In genomic region chr19:5511074-5511632, GRCm38 (mm10) we compare ENCODE assay signal across 8 mouse cellular contexts. TPM values are rescaled to one million over a fixed set of nuclear protein-coding genes. Genes with fewer than 3 reads are reported as not detected.
A peak's percentile ranks its signal among the peaks of the same experiment; 100 is the strongest.
DNase-seq lines count a peak whose midpoint lies in the region; ATAC-seq and TF ChIP-seq lines count a peak whose summit lies in the region.

No protein-coding gene starts in this region.

- peaks cover 2% of the 10 kb centered on the region; the same call in 1 of the 2 replicates for H3K36me3 ChIP-seq in heart, embryonic 12.5 days
- peaks cover 0 to 8% of the 10 kb centered on the region in 2 experiments; a peak in 2 of 4 replicates for H3K36me3 ChIP-seq in MEL (ENCODE audit: control insufficient read depth in 1 of 2, insufficient read depth in 2 of 2, low read length in 2 of 2)
- no peaks in the 10 kb centered on the region for H3K36me3 ChIP-seq in heart, postnatal 0 days (replicated peaks; ENCODE audit: control insufficient read depth, insufficient read depth, low read length)
- H3K36me3 ChIP-seq in midbrain, embryonic 10.5 days: no peaks in the 10 kb centered on the region

- no peak for ATAC-seq in heart, embryonic 12.5 days (ENCODE audit: insufficient number of reproducible peaks, low FRiP score)
- no peak for ATAC-seq in heart, postnatal 0 days (ENCODE audit: insufficient read depth, low read depth)

- 50% methylated on average over 15 of the region's 15 CpGs for WGBS in heart, embryonic 12.5 days
- WGBS in heart, postnatal 0 days: 43% methylated on average over 15 of the region's 15 CpGs
- 46% methylated on average over 15 of the region's 15 CpGs for WGBS in midbrain, embryonic 10.5 days

- no peak for DNase-seq in heart, adult 18-20 months
- DNase-seq in MEL (ENCODE audit: low read depth, low spot score): peak; percentile 74
- peak; percentile 28 for DNase-seq in heart, postnatal 0 days (ENCODE audit: low spot score)
- no peak for DNase-seq in midbrain, embryonic 10.5 days (ENCODE audit: low spot score)
- no peak for DNase-seq in gastrocnemius, postnatal 36 days
- DNase-seq in urinary bladder, postnatal 14 days (ENCODE audit: low spot score): no peak
- no peak for DNase-seq in left cerebral cortex, postnatal 36 days (ENCODE audit: low spot score in 2 of 2)

- H3K9ac ChIP-seq in heart, embryonic 12.5 days: peak overlapping the region; percentile 72
- peak overlapping the region; percentile 89 for H3K9ac ChIP-seq in MEL (ENCODE audit: control insufficient read depth, low read depth, low read length, poor library complexity, severe bottlenecking)
- H3K9ac ChIP-seq in heart, postnatal 0 days (replicated peaks; ENCODE audit: low read depth, low read length): peak overlapping the region; percentile 62

- TF ChIP-seq CTCF in MEL (IDR thresholded peaks at IDR 0.05 in 2 of 3, conservative IDR thresholded peaks at IDR 0.05 in 1 of 3; ENCODE audit: control insufficient read depth in 1 of 3, insufficient read depth in 1 of 3, low read depth in 2 of 3, low read length in 3 of 3, poor library complexity in 1 of 3, severe bottlenecking in 1 of 3): no peak
- TF ChIP-seq CTCF in heart, postnatal 0 days (IDR thresholded peaks at IDR 0.05; ENCODE audit: low read depth): no peak

- H3K4me3 ChIP-seq in heart, embryonic 12.5 days: peak overlapping the region; percentile 54
- H3K4me3 ChIP-seq in MEL (ENCODE audit: control insufficient read depth in 1 of 2, insufficient read depth in 1 of 2, low read depth in 2 of 2, low read length in 2 of 2): peak overlapping the region; percentile 77 to 88
- H3K4me3 ChIP-seq in heart, postnatal 0 days (ENCODE audit: low read depth, low read length): peak overlapping the region; percentile 55
- peak overlapping the region; percentile 60 for H3K4me3 ChIP-seq in midbrain, embryonic 10.5 days

- H3K27ac ChIP-seq in heart, embryonic 12.5 days (ENCODE audit: poor library complexity, severe bottlenecking): no peak overlapping the region
- H3K27ac ChIP-seq in MEL (ENCODE audit: control insufficient read depth, low read depth, low read length): peak overlapping the region; percentile 98
- peak overlapping the region; percentile 59 for H3K27ac ChIP-seq in heart, postnatal 0 days (ENCODE audit: low read depth)
- peak overlapping the region; percentile 87 for H3K27ac ChIP-seq in midbrain, embryonic 10.5 days (replicated peaks)

- no peaks in the 10 kb centered on the region for H3K27me3 ChIP-seq in heart, embryonic 12.5 days (replicated peaks)
- no peaks in the 10 kb centered on the region for H3K27me3 ChIP-seq in MEL (ENCODE audit: control insufficient read depth in 1 of 2, insufficient read depth in 2 of 2, low read length in 2 of 2)
- H3K27me3 ChIP-seq in heart, postnatal 0 days (ENCODE audit: control insufficient read depth, insufficient read depth, low read length): no peaks in the 10 kb centered on the region
- H3K27me3 ChIP-seq in midbrain, embryonic 10.5 days (ENCODE audit: low read depth, poor library complexity, severe bottlenecking): peaks cover 7% of the 10 kb centered on the region; the same call in 1 of the 2 replicates

- H3K4me1 ChIP-seq in heart, embryonic 12.5 days (replicated peaks): peaks cover 29% of the 10 kb centered on the region
- H3K4me1 ChIP-seq in MEL (ENCODE audit: control insufficient read depth in 1 of 2, insufficient read depth in 2 of 2, low read length in 2 of 2): peaks cover 2 to 8% of the 10 kb centered on the region in 2 experiments; a peak in 3 of 4 replicates
- peaks cover 30% of the 10 kb centered on the region for H3K4me1 ChIP-seq in heart, postnatal 0 days (ENCODE audit: control insufficient read depth, insufficient read depth)
- peaks cover 26% of the 10 kb centered on the region for H3K4me1 ChIP-seq in midbrain, embryonic 10.5 days

- H3K9me3 ChIP-seq in heart, embryonic 12.5 days (replicated peaks): 0 out of 2 replicates have a peak, but pooled peaks cover 2% of the 10 kb centered on the region
- H3K9me3 ChIP-seq in MEL (replicated peaks; ENCODE audit: insufficient read depth, low read length): no peaks in the 10 kb centered on the region
- no peaks in the 10 kb centered on the region for H3K9me3 ChIP-seq in heart, postnatal 0 days (replicated peaks; ENCODE audit: control insufficient read depth, low read length)
- H3K9me3 ChIP-seq in midbrain, embryonic 10.5 days (replicated peaks): peaks cover 11% of the 10 kb centered on the region; the same call in 1 of the 2 replicates

- TF ChIP-seq RAD21 in MEL (IDR thresholded peaks at IDR 0.05; ENCODE audit: low read depth, low read length): no peak

- TF ChIP-seq EP300 in MEL (IDR thresholded peaks at IDR 0.05; ENCODE audit: low read depth in 1 of 2, low read length in 2 of 2): no peak
- no peak for TF ChIP-seq EP300 in heart, postnatal 0 days (IDR thresholded peaks at IDR 0.05; ENCODE audit: low read depth)

- 0 out of 4 replicates have a peak, but pooled peaks of 1 of the 2 experiments have one; percentile 7 for TF ChIP-seq POLR2A in MEL (IDR thresholded peaks at IDR 0.05; ENCODE audit: control insufficient read depth in 1 of 2, insufficient read depth in 1 of 2, low read depth in 1 of 2, low read length in 2 of 2, poor library complexity in 1 of 2)

- H3K79me2 ChIP-seq in MEL (ENCODE audit: control insufficient read depth, insufficient read depth, low read length, poor library complexity): peaks cover 17% of the 10 kb centered on the region

- intact Hi-C loops in gastrocnemius, postnatal 36 days (cut with DNase I): no loop called here
- intact Hi-C loops in left cerebral cortex, postnatal 36 days (cut with DNase I): loop anchor here (2.0 kb wide), 1 partner anchor 20 kb away; the partner anchor contains the start of gene Cfl1

- peak overlapping the region; percentile 74 for H3K4me2 ChIP-seq in heart, embryonic 12.5 days
- peak overlapping the region; percentile 92 for H3K4me2 ChIP-seq in heart, postnatal 0 days (ENCODE audit: low read depth, low read length)

RNA-seq across cellular contexts. Expression of gene Snx32, which starts 0.8 kb away (rescaled TPM):
- 16.3 and 16.9 TPM in 2 replicates for polyA plus RNA-seq in heart, embryonic 12.5 days (2016; fragmentation: Nextera tagmentation; extraction: Ambion mirVana)
- total RNA-seq in heart, adult 18-20 months (2021): 1 to 10 TPM; 4.2 to 4.3 TPM
- 1.3 and 1.8 TPM in 2 replicates for total RNA-seq in MEL (2012; rRNA removed)
- polyA plus RNA-seq in MEL (2012; ENCODE audit: insufficient read depth in 1 of 2, insufficient read length in 2 of 2, low read depth in 1 of 2, low replicate concordance in 2 of 2, missing spikeins in 1 of 2): 1 to 10 TPM in 1 of 2 experiments, not detected in 1; 2.6 TPM
- 8.6 and 22.6 TPM in 2 replicates for total RNA-seq in heart, postnatal 0 days (2014; rRNA removed; ENCODE audit: low replicate concordance)
- polyA plus RNA-seq in heart, postnatal 0 days (2015; fragmentation: Nextera tagmentation; extraction: Ambion mirVana): 9.1 and 9.3 TPM in 2 replicates
- 9.6 and 15.3 TPM in 2 replicates for polyA plus RNA-seq in midbrain, embryonic 10.5 days (2016; fragmentation: Nextera tagmentation; extraction: Ambion mirVana)
- total RNA-seq in gastrocnemius, postnatal 36 days (2021): 1 to 10 TPM; 5.2 to 7.8 TPM
- total RNA-seq in left cerebral cortex, postnatal 36 days (2021): 10 to 100 TPM; 77.2 to 89.0 TPM

RNA-seq across cellular contexts. Expression of gene 1700020D05Rik, which starts 7.6 kb away (rescaled TPM):
- polyA plus RNA-seq in heart, embryonic 12.5 days (2016; fragmentation: Nextera tagmentation; extraction: Ambion mirVana): 0.23 and 0.24 TPM in 2 replicates
- total RNA-seq in heart, adult 18-20 months (2021): under 1 TPM; 0.35 to 0.57 TPM
- total RNA-seq in MEL (2012; rRNA removed): 0.19 and 0.23 TPM in 2 replicates
- polyA plus RNA-seq in MEL (2012; ENCODE audit: insufficient read depth in 1 of 2, insufficient read length in 2 of 2, low read depth in 1 of 2, low replicate concordance in 2 of 2, missing spikeins in 1 of 2): under 1 TPM in 1 of 2 experiments, not detected in 1; 0.78 TPM
- not detected in 2 replicates for total RNA-seq in heart, postnatal 0 days (2014; rRNA removed; ENCODE audit: low replicate concordance)
- not detected in 2 replicates for polyA plus RNA-seq in heart, postnatal 0 days (2015; fragmentation: Nextera tagmentation; extraction: Ambion mirVana)
- polyA plus RNA-seq in midbrain, embryonic 10.5 days (2016; fragmentation: Nextera tagmentation; extraction: Ambion mirVana): not detected in 2 replicates
- under 1 TPM; 0.33 to 0.59 TPM for total RNA-seq in gastrocnemius, postnatal 36 days (2021)
- total RNA-seq in left cerebral cortex, postnatal 36 days (2021): 10 to 100 TPM in 1 of 2 experiments, 1 to 10 TPM in 1; 2.7 to 11.0 TPM

RNA-seq across cellular contexts. Expression of gene Cfl1, which starts 20.9 kb away (rescaled TPM):
- polyA plus RNA-seq in heart, embryonic 12.5 days (2016; fragmentation: Nextera tagmentation; extraction: Ambion mirVana): 1,913 and 1,997 TPM in 2 replicates
- total RNA-seq in heart, adult 18-20 months (2021): 100 to 1,000 TPM; 184 to 211 TPM
- 880 and 979 TPM in 2 replicates for total RNA-seq in MEL (2012; rRNA removed)
- 1,000 to 10,000 TPM in 1 of 2 experiments, not detected in 1; 2,037 TPM for polyA plus RNA-seq in MEL (2012; ENCODE audit: insufficient read depth in 1 of 2, insufficient read length in 2 of 2, low read depth in 1 of 2, low replicate concordance in 2 of 2, missing spikeins in 1 of 2)
- 448 and 685 TPM in 2 replicates for total RNA-seq in heart, postnatal 0 days (2014; rRNA removed; ENCODE audit: low replicate concordance)
- polyA plus RNA-seq in heart, postnatal 0 days (2015; fragmentation: Nextera tagmentation; extraction: Ambion mirVana): 948 and 963 TPM in 2 replicates
- polyA plus RNA-seq in midbrain, embryonic 10.5 days (2016; fragmentation: Nextera tagmentation; extraction: Ambion mirVana): 3,131 and 3,331 TPM in 2 replicates
- total RNA-seq in gastrocnemius, postnatal 36 days (2021): 10 to 100 TPM; 67.8 to 72.7 TPM
- 1,000 to 10,000 TPM; 1,319 to 1,567 TPM for total RNA-seq in left cerebral cortex, postnatal 36 days (2021)

RNA-seq across cellular contexts. Expression of gene Mus81, which starts 23.0 kb away (rescaled TPM):
- polyA plus RNA-seq in heart, embryonic 12.5 days (2016; fragmentation: Nextera tagmentation; extraction: Ambion mirVana): 33.2 and 37.6 TPM in 2 replicates
- 10 to 100 TPM; 16.9 to 24.2 TPM for total RNA-seq in heart, adult 18-20 months (2021)
- 34.3 and 38.9 TPM in 2 replicates for total RNA-seq in MEL (2012; rRNA removed)
- polyA plus RNA-seq in MEL (2012; ENCODE audit: insufficient read depth in 1 of 2, insufficient read length in 2 of 2, low read depth in 1 of 2, low replicate concordance in 2 of 2, missing spikeins in 1 of 2): 10 to 100 TPM in 1 of 2 experiments, not detected in 1; 50.5 TPM
- total RNA-seq in heart, postnatal 0 days (2014; rRNA removed; ENCODE audit: low replicate concordance): 45.8 and 62.4 TPM in 2 replicates
- polyA plus RNA-seq in heart, postnatal 0 days (2015; fragmentation: Nextera tagmentation; extraction: Ambion mirVana): 35.8 and 36.8 TPM in 2 replicates
- polyA plus RNA-seq in midbrain, embryonic 10.5 days (2016; fragmentation: Nextera tagmentation; extraction: Ambion mirVana): 41.3 and 47.0 TPM in 2 replicates
- 10 to 100 TPM; 16.1 to 19.8 TPM for total RNA-seq in gastrocnemius, postnatal 36 days (2021)
- 10 to 100 TPM; 30.5 to 31.1 TPM for total RNA-seq in left cerebral cortex, postnatal 36 days (2021)

RNA-seq across cellular contexts. Expression of gene Efemp2, which starts 37.4 kb away (rescaled TPM):
- 70.3 and 70.6 TPM in 2 replicates for polyA plus RNA-seq in heart, embryonic 12.5 days (2016; fragmentation: Nextera tagmentation; extraction: Ambion mirVana)
- total RNA-seq in heart, adult 18-20 months (2021): 1 to 10 TPM; 7.2 to 7.9 TPM
- 7.5 and 10.4 TPM in 2 replicates for total RNA-seq in MEL (2012; rRNA removed)
- 10 to 100 TPM in 1 of 2 experiments, not detected in 1; 17.7 TPM for polyA plus RNA-seq in MEL (2012; ENCODE audit: insufficient read depth in 1 of 2, insufficient read length in 2 of 2, low read depth in 1 of 2, low replicate concordance in 2 of 2, missing spikeins in 1 of 2)
- 46.8 and 52.7 TPM in 2 replicates for total RNA-seq in heart, postnatal 0 days (2014; rRNA removed; ENCODE audit: low replicate concordance)
- polyA plus RNA-seq in heart, postnatal 0 days (2015; fragmentation: Nextera tagmentation; extraction: Ambion mirVana): 32.2 and 34.1 TPM in 2 replicates
- polyA plus RNA-seq in midbrain, embryonic 10.5 days (2016; fragmentation: Nextera tagmentation; extraction: Ambion mirVana): 67.6 and 69.1 TPM in 2 replicates
- total RNA-seq in gastrocnemius, postnatal 36 days (2021): 1 to 10 TPM; 5.3 to 6.3 TPM
- 10 to 100 TPM; 11.2 to 16.0 TPM for total RNA-seq in left cerebral cortex, postnatal 36 days (2021)

Comparison
In these comparisons a context has a peak if more than half of its experiments do, and no peak if none do; other contexts are left out.
1. DNase-seq: peak in MEL (single experiment) and heart, postnatal 0 days (single experiment); none in heart, adult 18-20 months (0 of 2), midbrain, embryonic 10.5 days (single experiment), gastrocnemius, postnatal 36 days (0 of 2), urinary bladder, postnatal 14 days (single experiment) and left cerebral cortex, postnatal 36 days (0 of 2).
2. Peak in every context shown above with its lines, with median percentiles within 50 percentile points of each other: H3K4me3 ChIP-seq and H3K9ac ChIP-seq.